Mouse (Mus musculus) T-cell, adult 2 months (primary cell): ENCODE measurements around the gene Scn3b.

Experiments used
- DNase-seq: peaks from one replicate; pipeline ENCODE4 v3.0.0; 2022; ENCODE audit warnings: low spot score

Gene Scn3b

GRCm38 (mm10) chr9:40268748-40269102, 292 bp upstream of the Scn3b start:
- DNase-seq: no peak

GRCm38 (mm10) chr9:40269880-40270279, 863 bp downstream of the Scn3b start:
- DNase-seq: no peak

- DNase-seq: no peak
Observed at GRCm38 (mm10) chr9:40271075-40271474, 2.1 kb downstream of the Scn3b start.

- no peak for DNase-seq
Observed at GRCm38 (mm10) chr9:40272822-40273221, 3.8 kb downstream of the Scn3b start.

GRCm38 (mm10) chr9:40275904-40276303, 6.9 kb downstream of the Scn3b start:
- no peak for DNase-seq

- DNase-seq: no peak
Observed at GRCm38 (mm10) chr9:40277671-40278070, 8.7 kb downstream of the Scn3b start.

- no peak for DNase-seq
Observed at GRCm38 (mm10) chr9:40279438-40279837, 10.4 kb downstream of the Scn3b start.

- no peak for DNase-seq
Observed at GRCm38 (mm10) chr9:40282968-40283367, 14.0 kb downstream of the Scn3b start.

GRCm38 (mm10) chr9:40292475-40292874, 23.5 kb downstream of the Scn3b start:
- DNase-seq: no peak

GRCm38 (mm10) chr9:40293286-40293685, 24.3 kb downstream of the Scn3b start:
- no peak for DNase-seq

GRCm38 (mm10) chr9:40293740-40294139, 24.7 kb downstream of the Scn3b start:
- no peak for DNase-seq

- no peak for DNase-seq
Observed at GRCm38 (mm10) chr9:40294210-40294609, 25.2 kb downstream of the Scn3b start.

- DNase-seq: no peak
Observed at GRCm38 (mm10) chr9:40294866-40295265, 25.8 kb downstream of the Scn3b start.

GRCm38 (mm10) chr9:40296251-40296650, 27.2 kb downstream of the Scn3b start:
- DNase-seq: no peak

- no peak for DNase-seq
Observed at GRCm38 (mm10) chr9:40297969-40298368, 29.0 kb downstream of the Scn3b start.

GRCm38 (mm10) chr9:40299323-40299722, 30.3 kb downstream of the Scn3b start:
- DNase-seq: no peak

- no peak for DNase-seq
Observed at GRCm38 (mm10) chr9:40300018-40300989, 31.3 kb downstream of the Scn3b start.

- DNase-seq: no peak
Observed at GRCm38 (mm10) chr9:40301475-40301874, 32.5 kb downstream of the Scn3b start.

- DNase-seq: no peak
Observed at GRCm38 (mm10) chr9:40302375-40302774, 33.4 kb downstream of the Scn3b start.

- DNase-seq: no peak
Observed at GRCm38 (mm10) chr9:40304243-40304642, 35.2 kb downstream of the Scn3b start.

GRCm38 (mm10) chr9:40307311-40307710, 38.3 kb downstream of the Scn3b start:
- DNase-seq: no peak

GRCm38 (mm10) chr9:40309876-40310275, 40.9 kb downstream of the Scn3b start:
- no peak for DNase-seq

GRCm38 (mm10) chr9:40311813-40312212, 42.8 kb downstream of the Scn3b start:
- no peak for DNase-seq
